Mouse (Mus musculus) right cerebral cortex, postnatal 25 days (tissue): ENCODE results near the gene Rnd1.

Source experiments
- DNase-seq: peaks from one replicate; pipeline ENCODE4 v3.0.0; 2022

Rnd1 gene

GRCm38 (mm10) chr15:98676940-98677728 is at the start of gene Rnd1:
Gene Rnd1 (minus strand): TSS chr15:98677461.
- peak; percentile 88 for DNase-seq

- no peak for DNase-seq
Observed at GRCm38 (mm10) chr15:98726746-98727145, 49.5 kb upstream of the Rnd1 start.

GRCm38 (mm10) chr15:98726079-98726478 is 48.8 kb upstream of the Rnd1 start:
- DNase-seq: no peak

- no peak for DNase-seq
Observed at GRCm38 (mm10) chr15:98724441-98724840, 47.2 kb upstream of the Rnd1 start.

- DNase-seq: no peak
Observed at GRCm38 (mm10) chr15:98722854-98723253, 45.6 kb upstream of the Rnd1 start.

GRCm38 (mm10) chr15:98722191-98722590 is 44.9 kb upstream of the Rnd1 start:
- DNase-seq: no peak

- no peak for DNase-seq
Observed at GRCm38 (mm10) chr15:98717301-98717700, 40.0 kb upstream of the Rnd1 start.

- no peak for DNase-seq
Observed at GRCm38 (mm10) chr15:98714230-98714652, 37.0 kb upstream of the Rnd1 start.

- DNase-seq: peak; percentile 61
Observed at GRCm38 (mm10) chr15:98710442-98710841, 33.2 kb upstream of the Rnd1 start.

- peak; percentile 80 for DNase-seq
Observed at GRCm38 (mm10) chr15:98707766-98708372, 30.6 kb upstream of the Rnd1 start, which contains the start of gene Ccdc65. Gene Ccdc65 (plus strand): TSS chr15:98708207.

- no peak for DNase-seq
Observed at GRCm38 (mm10) chr15:98704312-98704711, 27.1 kb upstream of the Rnd1 start.

GRCm38 (mm10) chr15:98699190-98700105 is 22.2 kb upstream of the Rnd1 start:
- peak; percentile 92 for DNase-seq

GRCm38 (mm10) chr15:98696216-98696615 is 19.0 kb upstream of the Rnd1 start:
- no peak for DNase-seq

GRCm38 (mm10) chr15:98695726-98696125 is 18.5 kb upstream of the Rnd1 start:
- no peak for DNase-seq

- no peak for DNase-seq
Observed at GRCm38 (mm10) chr15:98692171-98692715, 15.0 kb upstream of the Rnd1 start.

GRCm38 (mm10) chr15:98691486-98692147 is 14.4 kb upstream of the Rnd1 start:
- no peak for DNase-seq

GRCm38 (mm10) chr15:98689682-98690081 is 12.4 kb upstream of the Rnd1 start:
- DNase-seq: no peak

- DNase-seq: no peak
Observed at GRCm38 (mm10) chr15:98685926-98686325, 8.7 kb upstream of the Rnd1 start.

- DNase-seq: no peak
Observed at GRCm38 (mm10) chr15:98683746-98684145, 6.5 kb upstream of the Rnd1 start.

GRCm38 (mm10) chr15:98683177-98683576 is 5.9 kb upstream of the Rnd1 start:
- no peak for DNase-seq

- no peak for DNase-seq
Observed at GRCm38 (mm10) chr15:98681633-98682032, 4.4 kb upstream of the Rnd1 start.

GRCm38 (mm10) chr15:98680660-98681059 is 3.4 kb upstream of the Rnd1 start:
- no peak for DNase-seq
